Mouse (Mus musculus) CH12.LX (cell line): Measurements from ENCODE around the gene Retreg3.

Experiments
- BHLHE40 ChIP-seq: IDR thresholded peaks from 2 replicates; pipeline ENCODE4 v1.6.1; 2011; ENCODE audit warnings: mild to moderate bottlenecking, low read depth, low read length, improper control_type of control experiment
- E2F4 ChIP-seq: IDR thresholded peaks from 2 replicates; pipeline ENCODE4 v1.6.1; 2011; ENCODE audit warnings: low read depth, low read length, improper control_type of control experiment; ENCODE audit not compliant: insufficient replicate concordance
- EP300 ChIP-seq: IDR thresholded peaks from 2 replicates; pipeline ENCODE4 v1.6.1; 2011; ENCODE audit warnings: low read length, improper control_type of control experiment
- ETS1 ChIP-seq: conservative IDR thresholded peaks from 2 replicates; pipeline ENCODE4 v1.6.1; 2012; ENCODE audit warnings: low read depth, mild to moderate bottlenecking, inconsistent platforms, low read length, improper control_type of control experiment, moderate library complexity
- JUND ChIP-seq: conservative IDR thresholded peaks from 2 replicates; pipeline ENCODE4 v1.6.1; 2011; ENCODE audit warnings: low read depth, low read length, improper control_type of control experiment
- MAX ChIP-seq: IDR thresholded peaks from 2 replicates; pipeline ENCODE4 v1.6.1; 2011; ENCODE audit warnings: low read length, improper control_type of control experiment
- POLR2A ChIP-seq: IDR thresholded peaks from 2 replicates; pipeline ENCODE4 v1.6.1; 2011; ENCODE audit warnings: low read depth, mild to moderate bottlenecking, improper control_type of control experiment, low read length

- no peak for TF ChIP-seq MAX
- TF ChIP-seq BHLHE40: no peak
- no peak for TF ChIP-seq E2F4
- TF ChIP-seq POLR2A: no peak
- TF ChIP-seq JUND: no peak
- TF ChIP-seq ETS1: no peak
- no peak for TF ChIP-seq EP300
Observed at GRCm38 (mm10) chr11:101167963-101168300, 48.2 kb upstream of the Retreg3 start.
